Mouse (Mus musculus): Measurements from ENCODE around the gene Fgf23.
A peak's percentile ranks its signal among the peaks of the same experiment; 100 is the strongest.

Gene Fgf23

GRCm38 (mm10) chr6:127072817-127073216, at the start of gene Fgf23:
TSS of gene Fgf23 (plus strand) at chr6:127072902.
- no peak for DNase-seq

- DNase-seq, result no peak
These were observed 47.9 kb upstream of the Fgf23 start for GRCm38 (mm10) chr6:127024836-127025235.

- DNase-seq, result no peak
These were observed 37.9 kb upstream of the Fgf23 start for GRCm38 (mm10) chr6:127034760-127035159.

GRCm38 (mm10) chr6:127044909-127045308, 27.8 kb upstream of the Fgf23 start:
- no peak for DNase-seq

GRCm38 (mm10) chr6:127050847-127051246, 21.9 kb upstream of the Fgf23 start:
- no peak for DNase-seq

GRCm38 (mm10) chr6:127056990-127057588, 15.6 kb upstream of the Fgf23 start:
- no peak for DNase-seq

GRCm38 (mm10) chr6:127059975-127060374, 12.7 kb upstream of the Fgf23 start:
- DNase-seq, result no peak

GRCm38 (mm10) chr6:127063915-127064314, 8.8 kb upstream of the Fgf23 start:
- DNase-seq, result no peak

GRCm38 (mm10) chr6:127064815-127065214, 7.9 kb upstream of the Fgf23 start:
- DNase-seq, result no peak

- DNase-seq, result peak; percentile 10
These were observed 7.4 kb downstream of the Fgf23 start for GRCm38 (mm10) chr6:127079867-127080731.

GRCm38 (mm10) chr6:127081820-127082219, 9.1 kb downstream of the Fgf23 start:
- no peak for DNase-seq

GRCm38 (mm10) chr6:127086739-127087138, 14.0 kb downstream of the Fgf23 start:
- peak; percentile 34 for DNase-seq

GRCm38 (mm10) chr6:127094565-127094964, 21.9 kb downstream of the Fgf23 start:
- DNase-seq, result peak; percentile 9

GRCm38 (mm10) chr6:127103506-127104275, 31.0 kb downstream of the Fgf23 start:
- no peak for DNase-seq

GRCm38 (mm10) chr6:127104396-127105029, 31.8 kb downstream of the Fgf23 start:
- no peak for DNase-seq

- DNase-seq, result peak; percentile 38
These were observed 32.4 kb downstream of the Fgf23 start for GRCm38 (mm10) chr6:127105107-127105506.

- no peak for DNase-seq
These were observed 33.5 kb downstream of the Fgf23 start for GRCm38 (mm10) chr6:127106189-127106588.

GRCm38 (mm10) chr6:127106726-127107125, 34.0 kb downstream of the Fgf23 start:
- DNase-seq, result no peak

- no peak for DNase-seq
These were observed 34.7 kb downstream of the Fgf23 start for GRCm38 (mm10) chr6:127107413-127107812.

- no peak for DNase-seq
These were observed 35.8 kb downstream of the Fgf23 start for GRCm38 (mm10) chr6:127108368-127109060.

- peak; percentile 97 for DNase-seq
These were observed 36.8 kb downstream of the Fgf23 start, which contains the start of gene Tigar for GRCm38 (mm10) chr6:127109402-127109930. TSS of gene Tigar (minus strand) at chr6:127109557.

Measured in kidney, adult 9 months (tissue).